Mouse (Mus musculus): ENCODE results near the gene Greb1. TPM values are rescaled to one million over a fixed set of nuclear protein-coding genes. Genes with fewer than 3 reads are reported as not detected.

Gene Greb1
- total RNA-seq (2015; ENCODE audit: low replicate concordance) (not detected in 2 replicates), total RNA-seq (2017; ENCODE audit: low replicate concordance) (not detected in 2 replicates)

DNA sequence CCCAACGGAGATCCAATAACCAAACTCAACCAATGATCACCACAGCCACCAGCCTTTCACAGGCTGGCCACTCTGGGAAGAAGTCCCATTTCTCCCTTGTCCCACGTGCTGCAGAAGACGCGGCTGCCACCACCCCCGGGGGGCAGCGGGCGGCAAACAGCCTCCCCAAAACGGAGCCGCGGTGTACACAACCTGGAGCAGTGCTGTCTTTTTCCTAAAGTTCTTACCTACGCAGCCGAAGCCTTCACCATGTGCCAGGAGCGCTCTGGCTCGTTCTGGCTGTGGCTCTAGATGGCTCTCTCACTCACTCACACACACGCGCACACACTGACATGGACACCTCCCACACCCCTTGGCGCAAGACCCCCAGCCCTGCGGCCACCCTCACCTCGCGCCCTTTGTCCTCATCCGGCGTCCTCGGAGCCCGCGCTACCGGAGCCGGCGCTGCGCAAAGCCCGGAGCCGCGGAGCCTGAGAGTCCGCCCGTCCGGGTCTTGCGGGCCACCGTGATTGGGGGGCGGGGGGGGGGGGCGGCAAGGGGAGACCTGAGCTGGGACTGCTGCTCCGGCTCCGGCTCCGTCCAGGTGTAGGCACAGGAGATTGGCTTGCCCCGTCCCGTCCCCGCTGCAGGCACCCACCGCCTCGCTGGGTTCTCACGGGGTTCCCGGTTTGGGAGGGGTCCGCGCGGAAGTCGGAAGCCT, at the start of gene Greb1:
Greb1 (minus strand) TSS at position 628 of the 700 bp plus-strand sequence.
- no peak for ATAC-seq (replicated peaks; ENCODE audit: low FRiP score, poor library complexity, severe bottlenecking)

DNA sequence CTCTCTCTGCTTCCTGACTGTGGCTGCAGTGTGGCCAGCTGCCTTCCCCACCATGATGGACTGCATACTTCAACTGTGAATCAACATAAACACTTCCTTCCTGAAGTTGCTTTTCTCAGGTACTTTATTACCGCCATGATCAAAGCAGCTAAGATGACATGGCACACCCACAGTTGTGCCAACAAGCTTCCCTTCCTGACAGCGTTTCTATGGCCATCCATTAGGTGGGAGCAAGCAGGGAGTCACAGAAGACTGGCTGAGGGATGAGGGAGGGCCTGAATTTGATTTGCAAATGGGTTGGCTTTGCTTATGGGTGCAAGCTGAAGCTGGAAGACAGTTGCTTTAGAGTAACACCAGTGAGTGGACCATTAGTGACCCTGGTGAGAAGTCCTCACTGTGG, 49.1 kb upstream of the Greb1 start:
- ATAC-seq (replicated peaks; ENCODE audit: low FRiP score, poor library complexity, severe bottlenecking) = no peak

- ATAC-seq (replicated peaks; ENCODE audit: low FRiP score, poor library complexity, severe bottlenecking) = no peak
These were observed 47.8 kb upstream of the Greb1 start for GRCm38 (mm10) chr12:16848501-16848900.

DNA sequence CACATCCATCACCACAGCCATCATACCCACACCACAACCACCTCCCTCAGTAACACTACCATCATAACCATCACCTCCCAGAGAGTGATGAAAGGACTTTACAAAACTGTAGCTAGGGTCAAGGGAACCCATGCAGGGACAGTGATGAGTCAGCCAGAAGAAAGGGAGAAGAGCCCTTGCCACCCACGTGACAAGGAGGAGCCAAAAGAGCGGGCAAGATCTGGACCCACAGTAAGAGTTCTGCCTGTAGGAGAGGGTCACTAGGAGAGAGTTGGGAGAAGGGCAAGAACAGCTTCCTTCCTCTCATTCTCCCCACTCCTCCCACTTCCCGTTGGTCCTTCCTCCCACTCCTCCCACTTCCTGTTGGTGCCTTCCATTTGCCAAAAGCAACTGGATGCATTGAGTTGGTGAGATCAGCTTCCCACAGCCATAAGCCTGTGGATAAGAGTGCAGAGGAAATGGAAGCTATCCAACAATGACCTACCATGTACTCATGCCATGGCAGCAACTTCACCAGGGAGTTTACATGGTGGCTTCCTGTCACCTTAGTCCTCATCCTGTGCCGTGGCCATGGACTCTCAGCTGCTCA, 46.6 kb upstream of the Greb1 start:
- no peak for ATAC-seq (replicated peaks; ENCODE audit: low FRiP score, poor library complexity, severe bottlenecking)

DNA sequence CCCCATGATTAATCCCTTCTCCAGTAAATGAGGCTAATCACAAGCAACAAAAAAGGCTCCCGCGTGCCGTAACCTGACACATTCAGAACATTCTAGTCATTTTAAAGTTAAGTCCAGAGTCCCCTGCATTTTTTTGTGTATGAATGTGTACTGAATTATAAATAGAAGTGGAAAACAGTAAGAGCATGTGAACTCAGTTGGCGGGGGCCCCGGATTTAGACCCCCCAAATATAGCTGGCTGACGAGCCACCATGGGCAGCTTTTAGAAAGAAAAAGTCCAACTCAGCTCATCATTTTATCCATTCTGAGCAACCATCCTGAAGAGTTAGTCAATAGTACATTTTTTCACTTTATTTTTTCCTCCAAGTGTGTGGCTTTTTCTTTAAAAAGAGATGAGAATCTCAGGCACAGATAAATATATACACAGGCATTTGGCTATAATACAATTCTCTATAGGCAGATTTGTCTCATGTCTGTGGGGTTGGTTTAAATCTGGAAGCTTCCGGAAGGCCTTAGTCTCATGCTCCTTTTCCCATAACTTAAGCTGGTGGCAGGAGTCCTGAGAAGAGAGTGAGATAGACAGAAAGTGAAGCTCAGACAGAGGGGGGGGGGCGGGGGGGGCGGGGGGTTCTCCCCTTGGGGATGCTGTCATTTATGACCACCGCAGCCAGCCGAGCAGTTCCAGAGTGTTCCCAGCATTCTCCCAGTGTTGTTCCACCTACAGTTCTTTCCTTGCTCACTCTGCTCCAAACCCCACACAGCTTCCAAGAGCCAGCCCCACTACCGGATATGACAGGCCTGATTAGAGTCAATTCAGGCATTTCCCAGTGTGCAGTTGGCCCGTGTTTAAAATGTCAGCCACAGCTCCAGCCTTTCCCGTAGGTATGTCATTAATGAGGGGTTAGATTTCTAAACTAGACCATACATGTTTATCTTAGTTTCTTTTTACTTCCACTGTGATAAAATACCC, 44.2 kb upstream of the Greb1 start:
- ATAC-seq (replicated peaks; ENCODE audit: low FRiP score, poor library complexity, severe bottlenecking) = no peak

GRCm38 (mm10) chr12:16840842-16841782, 40.4 kb upstream of the Greb1 start:
- no peak for ATAC-seq (replicated peaks; ENCODE audit: low FRiP score, poor library complexity, severe bottlenecking)

GRCm38 (mm10) chr12:16837766-16838165, 37.1 kb upstream of the Greb1 start:
- ATAC-seq (replicated peaks; ENCODE audit: low FRiP score, poor library complexity, severe bottlenecking) = no peak

DNA sequence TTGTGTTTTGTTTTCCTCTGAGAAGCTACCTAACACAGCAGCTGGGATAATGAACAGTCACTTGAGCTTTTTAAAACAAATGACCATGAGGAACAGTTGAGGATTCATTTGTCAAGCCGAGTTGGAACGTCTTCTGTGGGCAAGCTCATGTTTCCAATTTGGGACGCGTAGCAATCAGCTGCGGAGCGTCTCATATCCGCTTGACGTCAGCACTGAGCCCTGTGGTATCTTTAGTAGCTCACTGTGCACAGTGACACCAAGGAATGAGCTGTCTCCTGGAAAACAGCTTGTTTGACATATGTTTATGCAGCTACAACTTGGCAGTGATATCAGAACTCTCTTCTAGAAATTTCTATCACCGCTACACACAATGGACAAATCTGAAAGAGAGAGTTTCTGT, 35.5 kb upstream of the Greb1 start:
- ATAC-seq (replicated peaks; ENCODE audit: low FRiP score, poor library complexity, severe bottlenecking) = no peak

GRCm38 (mm10) chr12:16834701-16835100, 34.0 kb upstream of the Greb1 start:
- no peak for ATAC-seq (replicated peaks; ENCODE audit: low FRiP score, poor library complexity, severe bottlenecking)

DNA sequence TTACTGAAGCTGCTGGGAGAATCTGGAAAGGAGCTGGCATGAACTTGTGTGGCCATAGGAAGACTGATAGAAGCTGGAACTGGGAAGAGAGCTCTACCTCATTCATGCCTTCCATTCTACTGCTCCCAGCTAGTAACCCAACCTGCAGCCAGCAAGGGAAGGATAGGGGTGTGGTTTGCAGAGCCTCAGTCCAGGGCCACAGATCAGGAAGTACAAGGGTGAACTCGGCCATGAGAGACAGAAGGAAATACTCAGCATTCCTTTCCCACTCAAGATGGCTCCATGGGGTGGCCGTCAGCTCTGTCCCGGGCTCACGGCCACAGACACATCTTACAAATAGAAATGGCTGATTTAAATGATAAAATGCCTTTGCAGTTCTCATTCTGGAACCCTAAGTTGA, 30.4 kb upstream of the Greb1 start:
- ATAC-seq (replicated peaks; ENCODE audit: low FRiP score, poor library complexity, severe bottlenecking) = no peak

- no peak for ATAC-seq (replicated peaks; ENCODE audit: low FRiP score, poor library complexity, severe bottlenecking)
These were observed 29.1 kb upstream of the Greb1 start for GRCm38 (mm10) chr12:16829785-16830184.

GRCm38 (mm10) chr12:16828505-16828904, 27.8 kb upstream of the Greb1 start:
- no peak for ATAC-seq (replicated peaks; ENCODE audit: low FRiP score, poor library complexity, severe bottlenecking)

GRCm38 (mm10) chr12:16823701-16824100, 23.0 kb upstream of the Greb1 start:
- ATAC-seq (replicated peaks; ENCODE audit: low FRiP score, poor library complexity, severe bottlenecking) = no peak

GRCm38 (mm10) chr12:16822181-16822734, 21.6 kb upstream of the Greb1 start:
- no peak for ATAC-seq (replicated peaks; ENCODE audit: low FRiP score, poor library complexity, severe bottlenecking)

- no peak for ATAC-seq (replicated peaks; ENCODE audit: low FRiP score, poor library complexity, severe bottlenecking)
These were observed 20.1 kb upstream of the Greb1 start for GRCm38 (mm10) chr12:16820761-16821160.

GRCm38 (mm10) chr12:16818513-16818912, 17.8 kb upstream of the Greb1 start:
- no peak for ATAC-seq (replicated peaks; ENCODE audit: low FRiP score, poor library complexity, severe bottlenecking)

GRCm38 (mm10) chr12:16817147-16817546, 16.5 kb upstream of the Greb1 start:
- no peak for ATAC-seq (replicated peaks; ENCODE audit: low FRiP score, poor library complexity, severe bottlenecking)

DNA sequence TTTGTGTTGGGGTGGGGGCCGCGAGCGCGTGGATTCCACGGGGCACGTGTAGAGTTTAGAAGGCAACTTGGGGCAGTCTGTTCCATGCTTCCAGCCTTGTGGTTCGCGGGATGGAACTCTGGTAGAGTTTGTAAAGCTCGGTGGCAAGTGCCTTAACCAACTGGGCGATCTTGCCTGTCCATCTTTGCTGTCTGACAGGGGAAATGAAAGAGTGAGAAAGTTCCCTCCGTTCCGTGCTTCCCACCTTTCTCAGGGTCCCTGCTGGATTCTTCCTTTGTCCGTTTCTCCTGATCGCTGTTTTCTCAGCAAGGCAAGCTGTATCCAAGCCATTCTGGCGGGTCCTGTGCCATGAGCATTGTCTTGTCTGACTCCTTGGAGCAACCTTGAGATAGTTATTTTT, 10.8 kb upstream of the Greb1 start:
- ATAC-seq (replicated peaks; ENCODE audit: low FRiP score, poor library complexity, severe bottlenecking) = peak; percentile 28; the same call in 1 of the 2 replicates

Measured in erythroblast, adult 5-6 weeks (primary cell).